Mouse (Mus musculus) liver, embryonic 12.5 days (tissue): ENCODE data around the gene Zfp536. TPM values are rescaled to one million over a fixed set of nuclear protein-coding genes. Genes with fewer than 3 reads are reported as not detected.

Experiments
- ATAC-seq: fragments of 200-750 bp; cut with Nextera tagmentation; 2 replicates; pipeline ENCODE4 v1.8.0; 2017; ENCODE audit warnings: moderate number of reproducible peaks, mild to moderate bottlenecking, moderate library complexity
- H3K27ac ChIP-seq: fragments of 300-500 bp; sonication (generic); 2 replicates; pipeline ENCODE4 v1.5.1; 2016; ENCODE audit warnings: mild to moderate bottlenecking
- H3K27me3 ChIP-seq: fragments of 300-500 bp; sonication (generic); replicated peaks from 2 replicates; pipeline ENCODE4 v1.6.1; 2016; ENCODE audit warnings: mild to moderate bottlenecking, moderate library complexity
- H3K36me3 ChIP-seq: fragments of 300-500 bp; sonication (generic); 2 replicates; pipeline ENCODE4 v1.6.1; 2016; ENCODE audit warnings: mild to moderate bottlenecking, moderate library complexity
- H3K4me1 ChIP-seq: fragments of 300-500 bp; sonication (generic); 2 replicates; pipeline ENCODE4 v1.6.1; 2016
- H3K4me2 ChIP-seq: fragments of 300-500 bp; sonication (generic); 2 replicates; pipeline ENCODE4 v1.6.1; 2016; ENCODE audit warnings: mild to moderate bottlenecking, moderate library complexity
- H3K4me3 ChIP-seq: fragments of 300-500 bp; sonication (generic); 2 replicates; pipeline ENCODE4 v1.5.1; 2016; ENCODE audit warnings: mild to moderate bottlenecking, moderate library complexity
- H3K9ac ChIP-seq: fragments of 300-500 bp; sonication (generic); 2 replicates; pipeline ENCODE4 v1.6.1; 2016; ENCODE audit warnings: mild to moderate bottlenecking, moderate library complexity
- H3K9me3 ChIP-seq: fragments of 300-500 bp; sonication (generic); replicated peaks from 2 replicates; pipeline ENCODE4 v1.6.1; 2016; ENCODE audit warnings: mild to moderate bottlenecking, moderate library complexity
- WGBS: fragments of 180-500 bp; shearing (Covaris S2); methylation state at CpG from one replicate; pipeline ENCODE4 v1.1.7; 2016; ENCODE audit not compliant: insufficient replicate concordance; 5-methylcytosine and 5-hydroxymethylcytosine counted together
- polyA plus RNA-seq: library from polyadenylated mRNA; unstranded; fragments of >200 nt; fragmentation: Nextera tagmentation; extraction: Ambion mirVana; gene quantifications from 2 replicates; pipeline ENCODE4 v1.2.1, GENCODE M21; 2016

The Zfp536 gene
- polyA plus RNA-seq, 1 experiment from 2014 or later, result 0.19 TPM

DNA sequence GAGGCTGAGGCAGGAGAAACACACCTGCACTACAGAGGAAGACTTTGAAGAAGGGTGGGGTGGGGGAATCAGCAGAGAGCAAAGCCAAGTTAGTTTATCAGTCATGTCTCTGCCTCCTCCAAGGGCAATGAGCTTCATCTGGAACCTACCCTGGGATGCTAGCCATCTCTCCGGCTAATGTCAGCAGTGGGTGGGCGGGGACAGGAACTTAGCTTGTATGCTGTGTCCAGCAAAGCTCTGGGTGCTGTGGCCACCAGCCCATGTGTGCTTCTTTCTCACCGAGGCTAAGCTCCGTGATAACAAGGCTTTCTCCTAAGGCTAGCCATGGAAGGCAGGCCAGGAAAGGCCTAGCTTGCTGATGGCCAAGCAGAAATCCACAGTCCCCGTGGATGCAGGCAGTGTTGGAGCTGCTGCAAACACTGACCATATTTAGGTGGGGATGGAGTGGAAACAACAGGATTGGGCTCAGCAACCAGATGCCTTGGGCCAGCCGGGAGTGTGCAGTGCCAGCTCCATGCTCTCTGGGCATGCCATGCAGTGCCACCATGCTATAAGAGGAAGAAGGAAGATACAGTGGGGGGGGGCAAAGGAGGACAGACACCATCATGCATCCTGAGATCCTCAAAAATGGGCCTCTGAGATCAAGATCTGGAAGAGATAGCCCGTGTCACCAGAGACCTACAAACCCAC lies 109.6 kb downstream of the Zfp536 start:
- Histone ChIP-seq H3K4me3 (no peak overlapping the region), H3K36me3 (no peaks in the 10 kb centered on the region), H3K9ac (no peak overlapping the region), H3K4me1 (no peaks in the 10 kb centered on the region), H3K27me3 (no peaks in the 10 kb centered on the region), H3K4me2 (no peak overlapping the region), H3K27ac (no peak overlapping the region), H3K9me3 (no peaks in the 10 kb centered on the region)
- ATAC-seq, result no peak
- 66% methylated on average over 7 of the region's 7 CpGs for WGBS

DNA sequence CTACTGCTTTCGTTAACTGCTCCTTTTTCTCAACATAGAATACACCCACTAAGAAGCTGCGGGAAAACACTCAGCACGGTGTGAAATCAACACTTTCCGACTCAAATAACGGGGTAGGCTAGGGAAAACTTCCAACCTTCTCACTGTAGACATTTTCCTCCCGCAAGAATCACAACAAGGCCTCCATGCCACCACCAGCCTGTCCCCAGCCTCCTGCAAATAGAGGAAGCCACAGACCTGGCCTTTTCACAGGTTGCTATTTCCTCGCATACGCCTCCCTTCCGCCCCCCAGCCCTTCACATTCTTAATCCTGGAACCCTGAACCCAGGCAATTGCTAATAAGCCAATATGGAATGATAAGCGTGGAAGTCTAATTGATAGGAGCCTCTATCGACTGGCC lies 124.8 kb downstream of the Zfp536 start:
- Histone ChIP-seq H3K4me3 (no peak overlapping the region), H3K27me3 (no peaks in the 10 kb centered on the region), H3K9me3 (no peaks in the 10 kb centered on the region), H3K9ac (no peak overlapping the region), H3K36me3 (no peaks in the 10 kb centered on the region), H3K4me2 (no peak overlapping the region), H3K4me1 (no peaks in the 10 kb centered on the region), H3K27ac (no peak overlapping the region)
- WGBS, result 68% methylated on average over 11 of the region's 11 CpGs
- no peak for ATAC-seq

DNA sequence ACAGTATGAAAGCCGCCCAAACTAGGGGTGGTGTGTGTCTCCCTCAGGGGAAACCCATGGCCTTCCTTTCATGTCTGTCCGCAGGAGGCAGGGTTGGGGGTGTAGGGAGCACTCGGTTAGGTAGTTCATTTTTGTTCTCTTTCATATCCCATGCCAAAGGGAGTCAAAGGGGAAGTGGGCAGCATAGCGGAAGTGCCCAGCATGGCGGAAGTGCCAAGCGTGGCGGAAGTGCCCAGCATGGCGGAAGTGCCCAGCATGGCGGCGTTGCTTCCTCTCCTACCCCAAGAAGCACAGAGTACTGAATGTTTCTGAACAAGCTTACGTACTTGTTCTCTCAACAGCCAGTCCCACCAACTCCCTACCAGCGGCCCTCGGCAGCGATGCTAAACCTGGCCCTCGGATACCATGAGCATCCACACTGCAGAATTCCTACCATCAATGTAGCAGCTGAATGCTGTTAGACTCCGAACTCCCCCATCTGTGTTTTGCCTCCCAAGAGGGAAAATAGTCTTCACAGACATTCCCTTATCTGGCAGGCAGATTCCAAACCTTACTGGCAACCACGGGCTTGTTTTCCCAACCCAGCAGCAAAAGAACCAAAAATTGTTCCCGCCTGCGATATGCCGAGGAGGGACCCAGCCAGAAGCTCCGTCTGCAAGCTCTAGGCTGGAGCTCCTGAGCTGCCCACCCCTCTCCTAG lies 125.4 kb downstream of the Zfp536 start:
- Histone ChIP-seq H3K9ac (no peak overlapping the region), H3K4me1 (no peaks in the 10 kb centered on the region), H3K27ac (no peak overlapping the region), H3K4me3 (no peak overlapping the region), H3K36me3 (no peaks in the 10 kb centered on the region), H3K27me3 (no peaks in the 10 kb centered on the region), H3K4me2 (no peak overlapping the region), H3K9me3 (no peaks in the 10 kb centered on the region)
- ATAC-seq, result no peak
- WGBS, result 78% methylated on average over 21 of the region's 21 CpGs

DNA sequence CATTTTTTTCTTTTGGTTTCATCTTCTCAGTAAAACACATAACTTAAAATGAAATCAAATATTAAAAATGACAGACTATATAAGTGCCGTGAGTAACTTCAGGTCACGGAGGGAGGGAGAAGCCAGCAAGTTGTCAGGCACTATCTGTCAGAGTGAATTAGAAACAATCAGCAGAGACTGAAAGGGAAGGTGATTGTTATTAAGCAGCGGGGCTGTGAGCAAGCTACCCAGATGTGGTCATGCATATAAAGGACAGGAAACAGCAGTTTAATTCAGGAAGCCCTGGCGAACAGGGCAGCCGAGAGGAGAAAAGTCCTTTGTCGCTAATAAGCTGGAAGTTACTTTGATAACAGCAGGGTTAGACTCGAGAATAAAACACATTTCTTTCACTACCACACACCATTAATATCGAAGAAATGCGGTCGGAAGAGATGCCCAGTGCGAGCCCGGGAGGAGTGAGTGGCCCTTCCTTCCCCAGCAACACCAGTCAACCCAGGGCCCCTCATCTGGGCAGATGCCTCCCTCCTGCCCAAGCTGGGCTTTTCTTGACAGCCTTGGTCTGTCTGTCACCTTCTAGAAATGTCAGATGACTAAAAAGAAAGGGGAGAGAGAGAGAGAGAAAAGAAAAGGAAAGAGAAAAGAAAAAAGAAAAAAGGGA lies 133.6 kb downstream of the Zfp536 start:
- 40% methylated on average over 12 of the region's 12 CpGs for WGBS
- ATAC-seq, result no peak
- Histone ChIP-seq H3K4me3 (no peak overlapping the region), H3K27me3 (no peaks in the 10 kb centered on the region), H3K4me2 (no peak overlapping the region), H3K9me3 (no peaks in the 10 kb centered on the region), H3K4me1 (no peaks in the 10 kb centered on the region), H3K27ac (no peak overlapping the region), H3K9ac (no peak overlapping the region), H3K36me3 (no peaks in the 10 kb centered on the region)

DNA sequence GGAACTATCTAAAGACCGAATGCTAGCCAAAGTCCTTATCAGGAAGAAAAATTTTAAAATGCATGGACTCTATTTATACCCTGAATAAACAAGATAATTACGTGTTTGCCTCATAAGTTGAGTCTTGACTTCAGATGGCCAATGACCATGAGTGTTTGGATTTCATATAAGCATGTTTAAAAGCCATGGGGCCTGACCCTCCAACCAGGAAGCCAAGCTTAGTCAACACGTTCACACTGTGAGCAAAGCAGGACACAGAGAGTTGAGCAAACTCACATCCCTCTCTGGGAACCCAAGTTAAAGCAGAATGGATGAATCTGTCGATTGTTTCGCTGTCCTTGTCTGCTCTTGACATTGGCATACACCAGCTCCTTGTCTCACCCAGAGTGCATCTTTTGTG lies 138.6 kb downstream of the Zfp536 start:
- ATAC-seq, result no peak
- H3K4me3 ChIP-seq, result no peak overlapping the region
- no peaks in the 10 kb centered on the region for H3K9me3 ChIP-seq
- no peaks in the 10 kb centered on the region for H3K36me3 ChIP-seq
- H3K4me1 ChIP-seq, result no peaks in the 10 kb centered on the region
- no peak overlapping the region for H3K9ac ChIP-seq
- 57% methylated on average over 5 of the region's 5 CpGs for WGBS
- no peak overlapping the region for H3K4me2 ChIP-seq
- H3K27me3 ChIP-seq, result no peaks in the 10 kb centered on the region; the same call in 1 of the 2 replicates
- no peak overlapping the region for H3K27ac ChIP-seq

DNA sequence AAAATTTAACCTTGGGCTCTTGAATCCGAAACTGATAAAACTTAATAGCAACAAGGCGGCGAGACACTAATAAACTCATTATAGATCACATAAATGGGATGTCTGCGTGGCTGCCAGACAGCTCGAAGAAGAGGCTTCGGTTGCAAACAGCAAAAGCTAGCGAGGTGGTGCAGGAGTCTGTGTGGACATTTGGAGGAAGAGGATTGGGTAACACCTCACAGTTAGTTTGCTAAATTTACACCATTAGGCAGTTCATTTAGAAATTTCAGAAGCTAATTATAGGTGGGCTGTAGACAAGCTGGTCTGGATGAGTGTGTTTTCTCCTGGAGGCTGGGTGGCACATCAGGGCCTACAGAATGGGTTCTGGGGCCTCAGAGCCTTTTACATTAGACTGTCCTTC lies 143.0 kb downstream of the Zfp536 start:
- H3K4me2 ChIP-seq, result no peak overlapping the region
- H3K9ac ChIP-seq, result no peak overlapping the region
- no peaks in the 10 kb centered on the region for H3K9me3 ChIP-seq
- no peaks in the 10 kb centered on the region for H3K4me1 ChIP-seq
- WGBS, result 66% methylated on average over 7 of the region's 7 CpGs
- no peak overlapping the region for H3K27ac ChIP-seq
- peaks cover 9% of the 10 kb centered on the region for H3K27me3 ChIP-seq
- no peaks in the 10 kb centered on the region for H3K36me3 ChIP-seq
- no peak overlapping the region for H3K4me3 ChIP-seq
- ATAC-seq, result no peak

DNA sequence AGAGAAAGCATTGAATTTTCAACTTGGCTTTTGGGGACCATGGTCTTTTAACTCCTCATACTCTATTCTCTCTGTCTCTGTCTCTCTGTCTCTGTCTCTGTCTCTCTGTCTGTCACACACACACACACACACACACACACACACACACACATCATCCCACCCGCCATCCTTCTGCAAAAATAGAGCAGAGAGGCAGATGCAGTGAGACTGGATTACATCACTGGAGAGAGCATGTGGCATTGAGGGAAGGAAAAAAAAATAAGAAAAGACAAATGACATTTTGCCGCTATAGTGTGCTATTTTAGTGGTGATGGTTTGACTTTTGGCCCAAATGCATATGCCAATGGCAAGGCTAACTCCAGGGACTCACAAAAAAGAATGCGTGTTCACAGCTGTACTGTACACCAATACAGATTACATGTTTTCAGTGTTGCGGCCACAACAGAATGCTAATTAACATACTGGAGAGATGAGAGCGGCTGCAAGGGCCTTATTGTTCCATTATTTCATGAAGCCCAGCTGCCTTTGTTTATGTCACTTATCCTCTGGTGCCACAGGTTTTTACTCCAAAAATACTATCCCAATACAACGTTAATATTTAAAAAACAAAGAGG lies 145.4 kb downstream of the Zfp536 start:
- Histone ChIP-seq H3K4me2 (no peak overlapping the region), H3K27ac (no peak overlapping the region), H3K4me1 (no peaks in the 10 kb centered on the region), H3K9ac (no peak overlapping the region), H3K4me3 (no peak overlapping the region), H3K36me3 (no peaks in the 10 kb centered on the region), H3K27me3 (peaks cover 30% of the 10 kb centered on the region), H3K9me3 (no peaks in the 10 kb centered on the region)
- WGBS, result 68% methylated on average over 6 of the region's 6 CpGs
- no peak for ATAC-seq

DNA sequence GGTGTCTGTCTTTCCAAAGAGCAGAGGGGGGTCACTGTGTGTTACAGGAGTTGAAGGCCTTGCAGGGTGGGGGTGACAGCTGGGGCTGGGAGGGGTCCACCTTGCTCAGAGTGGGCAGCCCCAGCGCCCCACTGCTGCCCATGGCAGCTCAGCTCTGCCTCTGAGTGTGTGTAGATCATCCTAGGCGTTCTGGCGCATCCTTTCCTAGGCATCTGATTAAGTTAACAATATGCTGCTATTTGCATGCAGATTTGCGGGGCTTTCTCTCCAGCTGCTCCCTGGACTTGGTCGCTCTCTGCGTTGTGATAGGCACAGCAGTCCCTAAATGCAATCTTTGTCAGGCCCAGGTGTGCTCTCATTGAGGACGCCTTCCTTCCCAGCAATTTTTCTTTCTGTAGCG lies 147.7 kb downstream of the Zfp536 start:
- H3K9ac ChIP-seq, result no peak overlapping the region
- 44% methylated on average over 8 of the region's 8 CpGs for WGBS
- peaks cover 41% of the 10 kb centered on the region for H3K27me3 ChIP-seq

DNA sequence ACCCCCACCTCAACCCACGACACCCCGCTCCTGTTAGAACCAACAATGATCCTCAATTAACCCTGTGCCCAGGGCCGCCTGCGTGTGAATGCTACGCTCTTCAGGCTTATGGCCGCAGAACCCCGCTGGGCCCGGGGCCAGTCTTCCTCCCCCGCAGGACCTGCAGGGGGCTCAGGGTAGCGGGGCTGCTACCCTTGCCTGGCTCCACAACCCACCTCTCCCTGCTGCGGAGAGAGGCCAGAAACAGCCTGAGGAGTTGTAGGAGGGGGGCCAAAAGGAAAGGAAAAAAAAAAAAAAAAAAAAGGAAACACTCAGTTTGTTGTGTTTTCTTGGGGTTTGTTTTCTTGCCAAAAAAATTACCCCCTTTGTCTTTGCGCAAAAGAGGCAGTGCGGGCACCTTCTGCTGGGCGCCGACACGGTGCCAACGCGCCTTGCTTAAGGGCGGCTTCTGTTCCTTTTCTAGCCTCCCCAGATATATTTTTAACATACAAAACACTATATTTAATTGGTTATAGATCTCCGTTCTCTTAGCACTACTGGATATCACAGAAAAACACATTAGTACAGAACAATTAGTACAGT lies 148.6 kb downstream of the Zfp536 start:
- ATAC-seq, result no peak
- peaks cover 41% of the 10 kb centered on the region for H3K27me3 ChIP-seq
- peak overlapping the region; percentile 60 for H3K4me2 ChIP-seq
- no peaks in the 10 kb centered on the region for H3K36me3 ChIP-seq
- H3K4me3 ChIP-seq, result 0 out of 2 replicates have a peak overlapping the region, but pooled peaks have one; percentile 27
- WGBS, result 9% methylated on average over 19 of the region's 20 CpGs
- no peak overlapping the region for H3K27ac ChIP-seq
- H3K9ac ChIP-seq, result no peak overlapping the region
- no peaks in the 10 kb centered on the region for H3K4me1 ChIP-seq
- no peaks in the 10 kb centered on the region for H3K9me3 ChIP-seq

More for the DNA sequence above, 147.7 kb downstream of the Zfp536 start:
- Histone ChIP-seq H3K4me3 (no peak overlapping the region), H3K4me2 (no peak overlapping the region), H3K9me3 (no peaks in the 10 kb centered on the region), H3K36me3 (no peaks in the 10 kb centered on the region), H3K4me1 (no peaks in the 10 kb centered on the region), H3K27ac (no peak overlapping the region)
- ATAC-seq, result no peak

DNA sequence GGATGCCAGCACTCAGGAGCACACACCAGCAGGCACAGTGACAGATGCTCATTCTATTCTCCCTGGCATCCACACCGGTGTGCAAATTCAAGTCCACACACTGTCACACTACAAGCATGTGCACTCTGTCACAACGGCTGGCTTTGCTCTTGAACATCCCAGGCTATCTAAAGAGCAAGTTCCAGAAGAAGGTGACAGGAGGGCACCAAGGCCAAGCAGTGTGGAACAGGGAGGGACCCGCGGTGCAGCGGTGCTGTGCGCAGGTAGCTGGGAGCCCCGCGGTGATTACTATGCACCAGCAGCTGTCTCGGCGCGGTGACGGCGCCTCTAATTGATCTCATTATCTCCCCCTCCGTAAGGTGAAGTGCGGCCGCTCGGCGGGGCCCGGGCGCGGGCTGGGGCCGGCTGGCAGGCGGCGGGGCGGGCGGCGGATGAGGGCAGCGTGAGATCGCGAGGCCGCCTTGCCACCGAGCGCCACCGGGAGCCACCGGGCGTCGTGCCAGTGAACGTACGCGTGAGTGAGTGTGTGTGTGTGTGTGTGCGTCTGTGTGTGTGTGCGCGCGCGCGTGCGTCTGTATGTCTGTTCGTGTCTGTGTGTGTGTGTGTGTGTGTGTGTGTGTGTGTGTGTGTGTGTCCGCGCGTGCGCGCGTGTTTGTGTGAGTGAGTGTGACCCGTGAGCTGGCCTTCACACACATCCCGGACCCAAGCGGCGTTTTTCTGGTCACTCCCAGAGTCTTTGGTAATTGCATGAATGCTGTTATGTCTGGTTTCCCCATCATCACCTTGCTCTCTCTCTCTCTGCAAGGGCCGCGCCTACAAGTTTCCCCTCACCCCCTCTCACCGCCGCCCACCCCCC lies 149.3 kb downstream of the Zfp536 start:
- Histone ChIP-seq H3K9ac (no peak overlapping the region), H3K27ac (no peak overlapping the region), H3K4me2 (peak overlapping the region; percentile 60), H3K4me1 (no peaks in the 10 kb centered on the region), H3K9me3 (no peaks in the 10 kb centered on the region), H3K4me3 (peak overlapping the region; percentile 27), H3K36me3 (no peaks in the 10 kb centered on the region), H3K27me3 (peaks cover 41% of the 10 kb centered on the region)
- ATAC-seq, result no peak
- WGBS, result 3% methylated on average over 60 of the region's 62 CpGs

DNA sequence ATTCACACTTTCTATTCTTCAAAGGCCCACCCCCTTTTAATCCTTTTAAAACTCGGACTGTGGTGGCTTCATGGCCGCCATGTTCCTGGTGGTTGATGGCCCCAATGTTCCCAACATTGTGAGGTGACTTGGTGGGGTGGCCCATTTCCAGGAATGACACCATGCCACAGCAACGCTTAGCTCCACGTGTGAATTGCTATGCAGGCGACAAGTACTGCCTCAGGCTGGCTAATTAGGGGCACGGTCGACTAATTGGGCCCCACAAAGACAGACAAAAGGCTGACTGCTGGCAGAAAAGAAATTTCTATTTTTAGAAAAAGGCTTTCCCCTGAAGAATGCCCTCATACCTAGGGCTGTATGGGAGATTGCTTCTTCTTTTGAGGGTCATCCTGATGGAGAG lies 154.2 kb downstream of the Zfp536 start:
- Histone ChIP-seq H3K36me3 (no peaks in the 10 kb centered on the region), H3K9ac (no peak overlapping the region), H3K27ac (no peak overlapping the region), H3K27me3 (peaks cover 24% of the 10 kb centered on the region), H3K4me1 (no peaks in the 10 kb centered on the region), H3K9me3 (no peaks in the 10 kb centered on the region), H3K4me2 (no peak overlapping the region), H3K4me3 (no peak overlapping the region)
- 58% methylated on average over 7 of the region's 7 CpGs for WGBS
- ATAC-seq, result no peak
